Mouse (Mus musculus) midbrain, embryonic 14.5 days (tissue): Measurements from ENCODE around the gene Nt5dc2. TPM values are rescaled to one million over a fixed set of nuclear protein-coding genes. Genes with fewer than 3 reads are reported as not detected.

ENCODE experiments used
- ATAC-seq: fragments of 200-750 bp; cut with Nextera tagmentation; 2 replicates; pipeline ENCODE4 v1.8.0; 2017; ENCODE audit warnings: moderate number of reproducible peaks, moderate library complexity; ENCODE audit not compliant: low FRiP score, low TSS enrichment
- DNase-seq: peaks from one replicate; pipeline ENCODE4 v3.0.0-alpha.2; 2015
- H3K27ac ChIP-seq: fragments of 300-500 bp; sonication (generic); replicated peaks from 2 replicates; pipeline ENCODE4 v1.5.1; 2014; ENCODE audit warnings: mild to moderate bottlenecking, low read depth, low read length, moderate library complexity
- H3K27me3 ChIP-seq: fragments of 300-500 bp; sonication (generic); 2 replicates; pipeline ENCODE4 v1.6.1; 2014; ENCODE audit warnings: low read length, control low read depth, mixed read lengths; ENCODE audit not compliant: control insufficient read depth, insufficient read depth
- H3K36me3 ChIP-seq: fragments of 300-500 bp; sonication (generic); 2 replicates; pipeline ENCODE4 v1.6.1; 2014; ENCODE audit warnings: low read length, control low read depth; ENCODE audit not compliant: control insufficient read depth, insufficient read depth
- H3K4me1 ChIP-seq: fragments of 300-500 bp; sonication (generic); 2 replicates; pipeline ENCODE4 v1.6.1; 2014; ENCODE audit warnings: mild to moderate bottlenecking, antibody characterized with exemption, low read length, control low read depth; ENCODE audit not compliant: control insufficient read depth, insufficient read depth
- H3K4me2 ChIP-seq: fragments of 300-500 bp; sonication (generic); 2 replicates; pipeline ENCODE4 v1.6.1; 2014; ENCODE audit warnings: mild to moderate bottlenecking, low read length, moderate library complexity
- H3K4me3 ChIP-seq: fragments of 300-500 bp; sonication (generic); replicated peaks from 2 replicates; pipeline ENCODE4 v1.5.1; 2014; ENCODE audit warnings: low read depth, low read length
- H3K9ac ChIP-seq: fragments of 300-500 bp; sonication (generic); replicated peaks from 2 replicates; pipeline ENCODE4 v1.6.1; 2014; ENCODE audit warnings: mild to moderate bottlenecking, low read length, moderate library complexity
- H3K9me3 ChIP-seq: fragments of 300-500 bp; sonication (generic); 2 replicates; pipeline ENCODE4 v1.6.1; 2016; ENCODE audit warnings: low read length, control low read depth, mixed read lengths; ENCODE audit not compliant: control insufficient read depth
- WGBS: fragments of 180-500 bp; shearing (Covaris S2); extraction: QIAGEN DNeasy Blood & Tissue Kit; methylation state at CpG from one replicate; pipeline ENCODE4 v1.1.7; 2014; 5-methylcytosine and 5-hydroxymethylcytosine counted together
- polyA plus RNA-seq: library from polyadenylated mRNA; unstranded; fragments of >200 nt; fragmentation: Nextera tagmentation; extraction: Ambion mirVana; gene quantifications from 2 replicates; pipeline ENCODE4 v1.2.1, GENCODE M21; 2014

The Nt5dc2 gene
- polyA plus RNA-seq, result 234 and 284 TPM in 2 replicates

DNA sequence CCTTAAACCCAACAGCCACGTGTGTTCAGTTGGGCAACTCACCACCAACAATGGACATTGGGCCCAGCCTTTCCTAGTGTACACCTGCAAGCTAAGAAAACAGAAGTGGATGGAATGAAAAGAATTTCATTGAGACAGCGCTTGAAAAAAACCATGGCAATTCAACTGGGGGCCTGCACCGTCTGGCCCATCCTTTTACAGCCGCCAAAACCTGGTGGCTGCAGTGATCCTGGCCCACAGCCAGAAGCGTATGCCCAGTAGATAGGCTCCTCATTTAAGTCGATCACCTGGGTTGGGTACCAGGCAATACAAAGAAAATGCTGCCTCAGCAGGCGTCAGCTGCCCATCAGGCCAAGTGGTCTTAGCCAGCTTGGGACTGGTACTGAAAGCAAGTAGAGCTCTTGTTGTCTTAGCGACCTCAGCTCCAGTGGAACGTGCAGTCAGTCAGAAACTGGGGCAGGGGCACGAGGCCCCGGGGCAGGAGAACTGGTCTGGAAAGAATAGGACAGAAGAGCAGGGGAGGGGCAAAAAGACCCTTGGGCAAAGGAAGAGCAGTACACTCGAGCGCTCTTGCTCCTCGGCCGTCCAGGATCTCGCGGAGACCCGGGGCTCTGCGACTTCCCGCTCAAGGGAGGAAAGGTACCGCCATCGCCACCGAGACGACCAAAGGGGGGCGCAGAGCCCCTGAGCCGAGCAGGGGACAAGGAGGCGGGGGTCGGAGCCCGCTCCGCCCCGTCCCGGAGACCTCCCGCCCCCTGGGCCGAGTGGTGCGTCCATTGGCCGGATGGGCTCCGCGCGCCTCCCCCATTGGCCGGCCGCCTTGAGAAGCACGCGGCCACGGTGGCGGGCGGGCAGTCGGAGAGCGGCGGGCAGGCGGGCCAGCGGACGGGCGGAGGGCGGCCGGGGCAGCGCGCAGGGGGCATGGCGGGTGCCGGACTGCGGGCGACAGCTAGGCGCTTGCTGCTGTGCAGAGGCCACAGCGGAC lies at the start of gene Nt5dc2:
Gene Nt5dc2, plus strand, starts transcription at position 818 of the 985 bp plus-strand sequence.
- peaks cover 14% of the 10 kb centered on the region for H3K36me3 ChIP-seq
- WGBS, result 4% methylated on average over 63 of the region's 63 CpGs
- peaks cover 44% of the 10 kb centered on the region for H3K4me1 ChIP-seq
- peak within 1 kb of the TSS; percentile 80 for H3K4me3 ChIP-seq
- ATAC-seq (peak; percentile 89), DNase-seq (peak; percentile 97)
- H3K27ac ChIP-seq, result peak within 1 kb of the TSS; percentile 91
- H3K9me3 ChIP-seq, result no peaks in the 10 kb centered on the region
- H3K4me2 ChIP-seq, result peak within 1 kb of the TSS; percentile 53
- peak within 1 kb of the TSS; percentile 79 for H3K9ac ChIP-seq
- no peaks in the 10 kb centered on the region for H3K27me3 ChIP-seq

DNA sequence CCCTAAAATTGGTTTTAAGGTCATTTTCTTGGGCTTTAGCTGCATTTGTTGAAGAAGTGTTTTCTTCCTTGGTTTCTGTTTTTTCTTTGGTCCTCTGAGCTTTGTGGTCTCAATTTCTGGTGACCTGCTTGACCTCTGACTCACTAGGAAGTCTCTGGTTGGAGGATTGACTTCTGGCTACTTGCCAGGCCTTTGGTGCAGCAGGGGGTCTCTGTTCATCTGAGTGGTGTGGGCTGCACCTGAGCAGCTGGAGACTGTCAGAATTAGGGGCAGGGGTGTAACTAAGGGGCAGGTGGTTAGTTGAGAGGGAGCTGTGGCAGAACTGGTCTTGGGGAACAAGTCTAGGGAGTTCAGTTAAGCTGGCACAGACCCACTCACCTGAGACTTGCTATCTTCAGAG lies 49.7 kb upstream of the Nt5dc2 start:
- Histone ChIP-seq H3K9me3 (no peaks in the 10 kb centered on the region), H3K4me3 (no peak overlapping the region), H3K9ac (no peak overlapping the region), H3K36me3 (peaks cover 58% of the 10 kb centered on the region), H3K27ac (no peak overlapping the region), H3K4me2 (no peak overlapping the region), H3K27me3 (no peaks in the 10 kb centered on the region), H3K4me1 (no peaks in the 10 kb centered on the region)
- no peak for DNase-seq
- no peak for ATAC-seq

DNA sequence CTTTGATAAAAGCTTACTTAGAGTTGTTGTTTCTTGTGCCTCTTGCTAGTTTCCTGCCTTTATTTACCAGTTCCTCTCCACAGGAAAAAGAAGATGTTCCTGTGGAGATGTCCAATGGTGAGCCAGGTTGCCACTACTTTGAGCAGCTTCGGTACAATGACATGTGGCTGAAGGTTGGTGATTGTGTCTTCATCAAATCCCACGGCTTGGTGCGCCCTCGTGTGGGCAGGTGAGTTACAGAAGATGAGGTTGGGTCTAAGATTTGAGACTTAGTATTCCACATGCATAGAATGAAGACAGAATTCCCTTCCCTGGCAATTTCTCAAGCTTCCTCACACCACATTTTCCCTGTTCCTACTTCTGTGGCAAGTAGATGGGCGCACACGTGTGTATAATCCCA lies 43.4 kb upstream of the Nt5dc2 start:
- 85% methylated on average over 6 of the region's 6 CpGs for WGBS
- Histone ChIP-seq H3K9ac (no peak overlapping the region), H3K4me3 (no peak overlapping the region), H3K4me2 (no peak overlapping the region), H3K36me3 (peaks cover 84% of the 10 kb centered on the region), H3K9me3 (no peaks in the 10 kb centered on the region), H3K4me1 (no peaks in the 10 kb centered on the region), H3K27me3 (no peaks in the 10 kb centered on the region), H3K27ac (no peak overlapping the region)
- ATAC-seq (no peak), DNase-seq (no peak)

DNA sequence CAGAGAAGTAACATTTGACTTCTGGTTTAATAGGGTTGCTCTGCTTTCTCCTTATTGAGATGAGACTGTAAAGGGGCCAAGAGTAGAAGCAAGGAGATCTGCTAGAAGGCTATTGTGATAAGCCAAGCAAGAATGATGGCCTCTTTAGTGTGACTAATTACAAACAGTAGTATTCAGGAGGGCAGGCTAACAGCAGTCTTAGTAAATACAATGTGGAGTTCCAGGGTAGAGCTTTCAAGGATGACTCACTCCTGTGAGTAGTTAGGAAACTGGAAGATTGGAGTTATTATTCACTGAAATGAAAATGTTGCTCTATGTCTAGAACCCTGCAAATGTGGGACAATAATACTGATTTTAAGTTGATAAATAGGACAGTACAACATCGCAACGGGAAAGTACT lies 42.3 kb upstream of the Nt5dc2 start:
- H3K9me3 ChIP-seq, result no peaks in the 10 kb centered on the region
- H3K9ac ChIP-seq, result no peak overlapping the region
- WGBS, result 98% methylated on average over 2 of the region's 2 CpGs
- H3K4me2 ChIP-seq, result no peak overlapping the region
- no peaks in the 10 kb centered on the region for H3K4me1 ChIP-seq
- no peak overlapping the region for H3K27ac ChIP-seq
- no peak overlapping the region for H3K4me3 ChIP-seq
- no peak for ATAC-seq
- H3K27me3 ChIP-seq, result no peaks in the 10 kb centered on the region
- DNase-seq, result no peak
- H3K36me3 ChIP-seq, result peaks cover 84% of the 10 kb centered on the region

GRCm38 (mm10) chr14:31089918-31090317 lies 40.9 kb upstream of the Nt5dc2 start:
- Histone ChIP-seq H3K9ac (no peak overlapping the region), H3K4me3 (no peak overlapping the region), H3K27me3 (no peaks in the 10 kb centered on the region), H3K9me3 (no peaks in the 10 kb centered on the region), H3K27ac (no peak overlapping the region), H3K36me3 (peaks cover 77% of the 10 kb centered on the region), H3K4me2 (no peak overlapping the region), H3K4me1 (no peaks in the 10 kb centered on the region)
- ATAC-seq (no peak), DNase-seq (no peak)
- 95% methylated on average over 1 of the region's 1 CpGs for WGBS

DNA sequence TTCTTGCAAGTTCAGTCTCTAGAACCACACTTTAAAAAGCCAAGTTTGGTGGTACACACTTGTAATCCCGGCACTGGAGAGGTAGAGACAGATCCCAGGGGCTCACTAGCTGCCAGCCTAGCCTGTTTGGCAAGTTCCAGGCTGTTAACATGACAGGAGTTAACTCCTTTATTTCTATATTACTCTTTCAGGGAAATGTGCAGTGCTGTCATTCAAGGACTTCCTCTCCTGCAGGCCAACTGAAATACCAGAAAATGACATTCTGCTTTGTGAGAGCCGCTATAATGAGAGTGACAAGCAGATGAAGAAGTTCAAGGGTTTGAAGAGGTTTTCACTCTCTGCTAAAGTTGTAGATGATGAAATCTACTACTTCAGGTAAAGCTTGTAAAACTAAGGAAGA lies 25.7 kb upstream of the Nt5dc2 start:
- ATAC-seq (no peak), DNase-seq (no peak)
- H3K27me3 ChIP-seq, result no peaks in the 10 kb centered on the region
- H3K9ac ChIP-seq, result no peak overlapping the region
- no peak overlapping the region for H3K27ac ChIP-seq
- H3K36me3 ChIP-seq, result peaks cover 69% of the 10 kb centered on the region
- no peaks in the 10 kb centered on the region for H3K9me3 ChIP-seq
- WGBS, result 94% methylated on average over 2 of the region's 2 CpGs
- H3K4me2 ChIP-seq, result no peak overlapping the region
- no peaks in the 10 kb centered on the region for H3K4me1 ChIP-seq
- no peak overlapping the region for H3K4me3 ChIP-seq

GRCm38 (mm10) chr14:31110613-31111012 lies 20.2 kb upstream of the Nt5dc2 start:
- 88% methylated on average over 3 of the region's 3 CpGs for WGBS
- ATAC-seq (no peak), DNase-seq (no peak)
- Histone ChIP-seq H3K36me3 (peaks cover 83% of the 10 kb centered on the region), H3K4me2 (no peak overlapping the region), H3K27me3 (no peaks in the 10 kb centered on the region), H3K9ac (no peak overlapping the region), H3K4me1 (no peaks in the 10 kb centered on the region), H3K4me3 (no peak overlapping the region), H3K9me3 (no peaks in the 10 kb centered on the region), H3K27ac (no peak overlapping the region)

GRCm38 (mm10) chr14:31112187-31112586 lies 18.7 kb upstream of the Nt5dc2 start:
- Histone ChIP-seq H3K4me1 (no peaks in the 10 kb centered on the region), H3K27me3 (no peaks in the 10 kb centered on the region), H3K4me3 (no peak overlapping the region), H3K9me3 (no peaks in the 10 kb centered on the region), H3K9ac (no peak overlapping the region), H3K36me3 (peaks cover 82% of the 10 kb centered on the region), H3K4me2 (no peak overlapping the region), H3K27ac (no peak overlapping the region)
- WGBS, result 91% methylated on average over 5 of the region's 5 CpGs
- ATAC-seq (no peak), DNase-seq (no peak)

DNA sequence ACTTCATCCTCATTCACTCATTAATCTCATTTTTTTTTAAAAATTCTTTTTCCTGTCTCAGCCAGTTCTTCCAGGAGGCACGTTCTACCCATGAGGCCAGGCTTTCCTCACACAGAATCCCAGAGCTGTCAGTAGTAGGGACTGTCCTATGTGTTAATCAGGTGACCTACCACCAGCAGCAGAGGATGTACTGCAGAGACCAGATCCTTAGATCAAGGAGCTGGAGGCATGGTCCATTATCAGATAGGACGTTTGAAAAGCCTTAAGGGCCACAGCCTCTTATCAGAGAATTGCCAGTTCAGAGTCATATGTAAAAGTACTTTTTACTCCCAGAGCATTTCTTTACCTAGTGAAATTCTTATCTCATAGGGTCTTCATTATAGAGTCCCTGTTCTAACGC lies 16.8 kb upstream of the Nt5dc2 start:
- Histone ChIP-seq H3K27ac (no peak overlapping the region), H3K9ac (no peak overlapping the region), H3K4me2 (no peak overlapping the region), H3K36me3 (peaks cover 84% of the 10 kb centered on the region), H3K9me3 (no peaks in the 10 kb centered on the region), H3K27me3 (no peaks in the 10 kb centered on the region), H3K4me3 (no peak overlapping the region), H3K4me1 (no peaks in the 10 kb centered on the region)
- DNase-seq, result no peak
- no peak for ATAC-seq
- WGBS, result 88% methylated on average over 3 of the region's 3 CpGs
